Comparison of ENCODE assay signal across 7 mouse cellular contexts in the genomic region with DNA sequence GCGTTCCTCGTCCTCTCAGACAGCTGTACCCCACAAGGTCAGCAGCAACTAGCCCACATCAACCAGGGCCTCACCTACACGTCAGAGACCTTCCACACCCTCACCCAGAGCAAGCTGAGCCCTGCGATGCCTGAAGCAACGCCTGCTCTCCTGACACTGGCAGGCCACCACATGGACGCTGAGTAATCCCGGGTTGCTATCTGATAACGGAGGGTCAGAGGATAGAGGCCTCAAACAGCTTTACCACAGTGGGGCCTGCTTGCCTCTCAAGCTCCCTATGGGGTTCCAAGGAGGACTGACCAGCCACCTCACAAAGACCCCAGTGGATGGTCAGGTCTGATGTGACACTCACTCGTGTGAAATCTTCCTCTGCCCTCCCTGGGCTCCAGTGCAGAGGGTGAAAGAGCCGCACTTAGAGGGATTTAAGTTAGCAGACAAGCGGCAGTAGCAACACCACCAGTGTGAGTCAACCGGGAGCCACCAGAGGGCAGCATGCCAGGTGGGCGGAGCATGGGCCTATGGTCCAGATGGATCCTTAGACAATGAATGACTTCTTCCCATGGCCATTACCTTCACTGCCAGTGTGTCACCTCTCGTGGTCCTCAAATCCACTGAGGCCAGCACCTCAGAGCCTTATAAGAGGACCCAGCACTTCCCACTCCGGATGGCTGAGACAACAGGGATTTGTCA. TPM values are rescaled to one million over a fixed set of nuclear protein-coding genes. Genes with fewer than 3 reads are reported as not detected.
A peak's percentile ranks its signal among the peaks of the same experiment; 100 is the strongest.
DNase-seq lines count a peak whose midpoint lies in the region.

No protein-coding gene starts in this region.

- DNase-seq in CD8-positive naive resting alpha-beta T cell, adult 2 months (ENCODE audit: low read depth in 2 of 2, low spot score in 2 of 2) = peak; percentile 44 to 66
- peak; percentile 88 for DNase-seq in NIH3T3 (ENCODE audit: low read depth)
- peak; percentile 93 for DNase-seq in cerebellum, adult 9-11 months
- DNase-seq in gastrocnemius, postnatal 14 days = peak; percentile 85
- peak; percentile 92 to 93 for DNase-seq in kidney, postnatal 4 days
- DNase-seq in lung, postnatal 10 days = peak; percentile 91
- DNase-seq in right cerebral cortex, postnatal 14 days = peak; percentile 86

- intact Hi-C loops in gastrocnemius, postnatal 14 days (cut with DNase I; ENCODE audit: low total_unique reads) = loop anchor here (10.0 kb wide), 1 partner anchor 171 kb away; no protein-coding TSS in a partner anchor

RNA-seq across cellular contexts. Expression of a gene that starts 12.0 kb away (rescaled TPM):
- 10 to 100 TPM; 37.3 to 40.4 TPM for total RNA-seq in gastrocnemius, postnatal 14 days (2021)

RNA-seq across cellular contexts. Expression of a gene that starts 23.4 kb away (rescaled TPM):
- 10 to 100 TPM; 10.1 to 12.6 TPM for total RNA-seq in gastrocnemius, postnatal 14 days (2021)

RNA-seq across cellular contexts. Expression of a gene that starts 48.3 kb away (rescaled TPM):
- total RNA-seq in gastrocnemius, postnatal 14 days (2021) = 10 to 100 TPM; 10.5 to 12.0 TPM

Comparison
In these comparisons a context has a peak if more than half of its experiments do, and no peak if none do; other contexts are left out.
1. Peak in every context shown above with its lines: DNase-seq.